Mouse (Mus musculus) myocyte (in vitro differentiated cells): ENCODE measurements around the gene Rad18. TPM values are rescaled to one million over a fixed set of nuclear protein-coding genes. Genes with fewer than 3 reads are reported as not detected.
"Not testable (repeated sequence)": the region's sequence is repeated elsewhere in the genome, so short reads cannot be mapped to it uniquely, and the experiment has no call there.

Experiments used
- H3K27me3 ChIP-seq: one replicate; pipeline ENCODE4 v1.6.1; 2011; ENCODE audit not compliant: control insufficient read depth, insufficient read depth, insufficient read length
- H3K36me3 ChIP-seq: one replicate; pipeline ENCODE4 v1.6.1; 2011; ENCODE audit not compliant: control insufficient read depth, insufficient read depth
- H3K4me2 ChIP-seq: one replicate; pipeline ENCODE4 v1.6.1; 2011; ENCODE audit warnings: low read depth, control low read depth
- H3K4me3 ChIP-seq: one replicate; pipeline ENCODE4 v1.5.1; 2011; ENCODE audit warnings: mild to moderate bottlenecking, control low read depth, moderate library complexity
- H3K79me2 ChIP-seq: one replicate; pipeline ENCODE4 v1.6.1; 2011; ENCODE audit not compliant: control insufficient read depth, insufficient read depth
- H3ac ChIP-seq: one replicate; pipeline ENCODE4 v1.6.1; 2011; ENCODE audit not compliant: control insufficient read depth, insufficient read length
- CEBPB ChIP-seq: IDR thresholded peaks from 2 replicates; pipeline ENCODE4 v1.6.1; 2011; ENCODE audit warnings: mild to moderate bottlenecking, moderate library complexity; ENCODE audit not compliant: poor library complexity, insufficient read depth, severe bottlenecking
- E2F4 ChIP-seq: IDR thresholded peaks from one replicate; pipeline ENCODE4 v1.6.1; 2011; ENCODE audit warnings: mild to moderate bottlenecking, control low read depth, moderate library complexity; ENCODE audit not compliant: insufficient read depth
- MAX ChIP-seq: IDR thresholded peaks from one replicate; pipeline ENCODE4 v1.6.1; 2011; ENCODE audit warnings: low read depth, mild to moderate bottlenecking, control low read depth
- MYOD1 ChIP-seq, 3 experiments: IDR thresholded peaks; one replicate each; pipeline ENCODE4 v1.6.1; 2011; ENCODE audit warnings: control low read depth in 2 of 3, low read depth in 2 of 3, mild to moderate bottlenecking in 2 of 3, moderate library complexity in 1 of 3; ENCODE audit not compliant: insufficient read length in 2 of 3, control insufficient read depth in 1 of 3
- MYOG ChIP-seq, 3 experiments: IDR thresholded peaks; one replicate each; pipeline ENCODE4 v1.6.1; 2011; ENCODE audit warnings: control low read depth in 2 of 3, low read depth in 2 of 3, mild to moderate bottlenecking in 2 of 3; ENCODE audit not compliant: insufficient read length in 2 of 3, control insufficient read depth in 1 of 3, insufficient read depth in 1 of 3
- POLR2A ChIP-seq: IDR thresholded peaks from one replicate; pipeline ENCODE4 v1.6.1; 2011; ENCODE audit warnings: low read depth, mild to moderate bottlenecking, control low read depth, moderate library complexity; ENCODE audit not compliant: insufficient read length
- POLR2AphosphoS2 ChIP-seq: IDR thresholded peaks from one replicate; pipeline ENCODE4 v1.6.1; 2011; ENCODE audit warnings: low read depth, control low read depth; ENCODE audit not compliant: insufficient read length
- REST ChIP-seq: IDR thresholded peaks from one replicate; pipeline ENCODE4 v1.6.1; 2011; ENCODE audit warnings: mild to moderate bottlenecking, control low read depth, moderate library complexity; ENCODE audit not compliant: insufficient read depth, insufficient read length
- SRF ChIP-seq: IDR thresholded peaks from one replicate; pipeline ENCODE4 v1.6.1; 2011; ENCODE audit warnings: low read depth; ENCODE audit not compliant: control insufficient read depth, insufficient read length
- TCF12 ChIP-seq: IDR thresholded peaks from one replicate; pipeline ENCODE4 v1.6.1; 2011; ENCODE audit warnings: mild to moderate bottlenecking, control low read depth; ENCODE audit not compliant: poor library complexity, insufficient read depth, severe bottlenecking
- TCF3 ChIP-seq: IDR thresholded peaks from one replicate; pipeline ENCODE4 v1.6.1; 2011; ENCODE audit warnings: low read depth, control low read depth; ENCODE audit not compliant: insufficient read length
- USF1 ChIP-seq: IDR thresholded peaks from one replicate; pipeline ENCODE4 v1.6.1; 2011; ENCODE audit warnings: low read depth, mild to moderate bottlenecking, control low read depth, moderate library complexity
- polyA plus RNA-seq: library from polyadenylated mRNA; unstranded; fragments of >200 nt; fragmentation: generic; extraction: Trizol; gene quantifications from one replicate; pipeline ENCODE4 v1.2.1, GENCODE M21; 2012; ENCODE audit warnings: missing spikeins

Gene Rad18
- polyA plus RNA-seq, 1 experiment = 2.8 TPM

GRCm38 (mm10) chr6:112717168-112717567 is 20.7 kb upstream of the Rad18 start:
- TF ChIP-seq POLR2AphosphoS2 (no peak), MYOD1 (IDR thresholded peaks at IDR 0.05; ENCODE audit: control insufficient read depth in 1 of 3, insufficient read length in 2 of 3, low read depth in 2 of 3) (no peak), E2F4 (no peak), TCF3 (no peak), USF1 (no peak), TCF12 (no peak), REST (no peak), CEBPB (no peak), POLR2A (no peak)
- no peak overlapping the region for H3K4me2 ChIP-seq
- no peaks in the 10 kb centered on the region for H3K36me3 ChIP-seq
- H3K79me2 ChIP-seq = no peaks in the 10 kb centered on the region
- no peak overlapping the region for H3K4me3 ChIP-seq
- no peak overlapping the region for H3ac ChIP-seq
- no peaks in the 10 kb centered on the region for H3K27me3 ChIP-seq

- H3ac ChIP-seq = no peak overlapping the region
- no peaks in the 10 kb centered on the region for H3K79me2 ChIP-seq
- TF ChIP-seq POLR2A (no peak), REST (no peak), MYOD1 (IDR thresholded peaks at IDR 0.05; ENCODE audit: control insufficient read depth in 1 of 3, insufficient read length in 2 of 3, low read depth in 2 of 3) (no peak), MAX (no peak), SRF (no peak), TCF12 (no peak), E2F4 (no peak), MYOG (IDR thresholded peaks at IDR 0.05; ENCODE audit: control insufficient read depth in 1 of 3, insufficient read depth in 1 of 3, insufficient read length in 2 of 3, low read depth in 2 of 3) (no peak), POLR2AphosphoS2 (no peak), TCF3 (no peak), USF1 (no peak), CEBPB (no peak)
- H3K4me2 ChIP-seq = no peak overlapping the region
- no peaks in the 10 kb centered on the region for H3K36me3 ChIP-seq
- no peaks in the 10 kb centered on the region for H3K27me3 ChIP-seq
- no peak overlapping the region for H3K4me3 ChIP-seq
Observed at GRCm38 (mm10) chr6:112713951-112714350, 17.5 kb upstream of the Rad18 start.

GRCm38 (mm10) chr6:112702296-112702695 is 5.8 kb upstream of the Rad18 start:
- H3K4me2 ChIP-seq, H3K4me3 ChIP-seq, H3K36me3 ChIP-seq, H3ac ChIP-seq, H3K27me3 ChIP-seq, H3K79me2 ChIP-seq: not testable (repeated sequence)

- Histone ChIP-seq H3K4me2 (no peak overlapping the region), H3K36me3 (no peaks in the 10 kb centered on the region), H3ac (no peak overlapping the region), H3K27me3 (no peaks in the 10 kb centered on the region), H3K79me2 (peaks cover 8% of the 10 kb centered on the region), H3K4me3 (no peak overlapping the region)
- TF ChIP-seq TCF3 (no peak), USF1 (no peak), REST (no peak), CEBPB (no peak), POLR2AphosphoS2 (no peak), POLR2A (no peak), MAX (no peak), SRF (no peak), TCF12 (no peak), MYOD1 (IDR thresholded peaks at IDR 0.05; ENCODE audit: control insufficient read depth in 1 of 3, insufficient read length in 2 of 3, low read depth in 2 of 3) (no peak), E2F4 (no peak), MYOG (IDR thresholded peaks at IDR 0.05; ENCODE audit: control insufficient read depth in 1 of 3, insufficient read depth in 1 of 3, insufficient read length in 2 of 3, low read depth in 2 of 3) (no peak)
Observed at GRCm38 (mm10) chr6:112700392-112700791, 3.9 kb upstream of the Rad18 start.

GRCm38 (mm10) chr6:112699115-112699514 is 2.6 kb upstream of the Rad18 start:
- no peak overlapping the region for H3ac ChIP-seq
- H3K27me3 ChIP-seq = no peaks in the 10 kb centered on the region
- H3K4me2 ChIP-seq = no peak overlapping the region
- no peak for TF ChIP-seq MYOG (IDR thresholded peaks at IDR 0.05; ENCODE audit: control insufficient read depth in 1 of 3, insufficient read depth in 1 of 3, insufficient read length in 2 of 3, low read depth in 2 of 3)
- TF ChIP-seq POLR2AphosphoS2 = no peak
- no peak for TF ChIP-seq TCF3
- no peak for TF ChIP-seq MAX
- TF ChIP-seq POLR2A = no peak
- no peak for TF ChIP-seq E2F4
- TF ChIP-seq TCF12 = no peak
- no peak for TF ChIP-seq SRF
- no peak for TF ChIP-seq MYOD1 (IDR thresholded peaks at IDR 0.05; ENCODE audit: control insufficient read depth in 1 of 3, insufficient read length in 2 of 3, low read depth in 2 of 3)
- no peak for TF ChIP-seq USF1
- TF ChIP-seq REST = no peak
- TF ChIP-seq CEBPB = no peak
- peaks cover 21% of the 10 kb centered on the region for H3K79me2 ChIP-seq
- H3K4me3 ChIP-seq = no peak overlapping the region
- H3K36me3 ChIP-seq = no peaks in the 10 kb centered on the region
